ENCODE assay signal across 8 mouse cellular contexts in the genomic region with DNA sequence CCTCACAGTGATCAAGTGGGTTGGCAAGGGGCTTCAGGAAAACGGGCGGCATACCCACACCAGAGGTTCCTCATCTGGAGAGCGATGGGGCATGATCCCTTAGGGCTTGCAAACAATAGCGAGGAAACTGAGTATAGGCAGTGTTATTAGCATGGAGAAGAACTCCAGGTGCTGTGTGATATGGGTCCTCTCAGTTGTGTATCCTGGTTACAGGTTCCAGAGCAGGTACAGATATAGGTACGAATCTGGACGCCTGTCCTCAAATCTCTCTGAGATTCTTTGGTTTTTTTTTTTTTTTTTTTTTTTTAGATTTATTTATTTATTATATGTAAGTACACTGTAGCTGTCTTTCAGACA. TPM values are rescaled to one million over a fixed set of nuclear protein-coding genes. Genes with fewer than 3 reads are reported as not detected.
A peak's percentile ranks its signal among the peaks of the same experiment; 100 is the strongest.
DNase-seq lines count a peak whose midpoint lies in the region; ATAC-seq and TF ChIP-seq lines count a peak whose summit lies in the region.

No protein-coding gene starts in this region.

- H3K27me3 ChIP-seq in erythroblast, embryonic 14.5 days (ENCODE audit: control insufficient read depth), result no peaks in the 10 kb centered on the region
- no peaks in the 10 kb centered on the region for H3K27me3 ChIP-seq in testis, adult 2 months (ENCODE audit: control insufficient read depth, insufficient read depth, low read length)
- H3K27me3 ChIP-seq in liver, embryonic 11.5 days (replicated peaks; ENCODE audit: control insufficient read depth, insufficient read depth, low read length), result no peaks in the 10 kb centered on the region
- H3K27me3 ChIP-seq in stomach, embryonic 16.5 days (ENCODE audit: control insufficient read depth, insufficient read depth, low read length), result no peaks in the 10 kb centered on the region

- no peak for ATAC-seq in erythroblast, adult 5-6 weeks (replicated peaks; ENCODE audit: low FRiP score, poor library complexity, severe bottlenecking)
- ATAC-seq in liver, embryonic 11.5 days (replicated peaks; ENCODE audit: low FRiP score), result peak; percentile 47
- peak; percentile 58; the same call in 1 of the 2 replicates for ATAC-seq in stomach, embryonic 16.5 days (ENCODE audit: insufficient read depth, low FRiP score)

- H3K4me1 ChIP-seq in erythroblast, embryonic 14.5 days (ENCODE audit: control insufficient read depth), result peaks cover 28% of the 10 kb centered on the region
- H3K4me1 ChIP-seq in testis, adult 2 months (ENCODE audit: control insufficient read depth, insufficient read depth, low read length), result no peaks in the 10 kb centered on the region
- no peaks in the 10 kb centered on the region for H3K4me1 ChIP-seq in liver, embryonic 11.5 days (replicated peaks; ENCODE audit: control insufficient read depth, insufficient read depth, low read length)
- peaks cover 7% of the 10 kb centered on the region for H3K4me1 ChIP-seq in stomach, embryonic 16.5 days (ENCODE audit: control insufficient read depth, insufficient read depth, low read length)

- H3K4me2 ChIP-seq in liver, embryonic 11.5 days, result peak overlapping the region; percentile 88
- peak overlapping the region; percentile 59 for H3K4me2 ChIP-seq in stomach, embryonic 16.5 days (ENCODE audit: low read depth, low read length)

- H3K9ac ChIP-seq in liver, embryonic 11.5 days (ENCODE audit: low read depth, low read length), result peak overlapping the region; percentile 81
- peak overlapping the region; percentile 81 for H3K9ac ChIP-seq in stomach, embryonic 16.5 days (ENCODE audit: low read length)

- DNase-seq in testis, postnatal 10 days (ENCODE audit: low spot score), result no peak
- no peak for DNase-seq in liver, embryonic 11.5 days (ENCODE audit: low spot score)
- no peak for DNase-seq in urinary bladder, postnatal 10 days (ENCODE audit: low spot score)
- DNase-seq in adipocyte (ENCODE audit: low spot score), result no peak

- TF ChIP-seq CTCF in testis, adult 2 months (IDR thresholded peaks at IDR 0.05; ENCODE audit: control insufficient read depth, insufficient read depth, insufficient replicate concordance, low read depth, low read length), result no peak

- peak overlapping the region; percentile 60 for H3K4me3 ChIP-seq in erythroblast, embryonic 14.5 days (replicated peaks)
- peak overlapping the region; percentile 89 for H3K4me3 ChIP-seq in testis, adult 2 months (ENCODE audit: control insufficient read depth, low read depth, low read length)
- H3K4me3 ChIP-seq in liver, embryonic 11.5 days (ENCODE audit: low read depth, low read length), result peak overlapping the region; percentile 60
- peak overlapping the region; percentile 55 for H3K4me3 ChIP-seq in stomach, embryonic 16.5 days (replicated peaks; ENCODE audit: low read length)

- no peak for TF ChIP-seq POLR2A in testis, adult 2 months (IDR thresholded peaks at IDR 0.05; ENCODE audit: control insufficient read depth, low read depth, low read length)

- peak overlapping the region; percentile 93 for H3K27ac ChIP-seq in testis, adult 2 months (ENCODE audit: control insufficient read depth, insufficient read depth, low read depth, low read length)
- H3K27ac ChIP-seq in liver, embryonic 11.5 days (ENCODE audit: low read depth, low read length), result no peak overlapping the region; the same call in 1 of the 2 replicates
- peak overlapping the region; percentile 53; the same call in 1 of the 2 replicates for H3K27ac ChIP-seq in stomach, embryonic 16.5 days (ENCODE audit: low read length)

- 36% methylated on average over 6 of the region's 6 CpGs for WGBS in liver, embryonic 11.5 days
- WGBS in stomach, embryonic 16.5 days, result 35% methylated on average over 6 of the region's 6 CpGs

- peaks cover 2% of the 10 kb centered on the region for H3K36me3 ChIP-seq in erythroblast, embryonic 14.5 days (ENCODE audit: control insufficient read depth)
- H3K36me3 ChIP-seq in testis, adult 2 months (ENCODE audit: control insufficient read depth, insufficient read depth, low read length), result peaks cover 4% of the 10 kb centered on the region
- H3K36me3 ChIP-seq in liver, embryonic 11.5 days (ENCODE audit: control insufficient read depth, insufficient read depth, low read length), result peaks cover 8% of the 10 kb centered on the region; the same call in 1 of the 2 replicates
- H3K36me3 ChIP-seq in stomach, embryonic 16.5 days (ENCODE audit: control insufficient read depth, insufficient read depth, low read length), result no peaks in the 10 kb centered on the region

- no peaks in the 10 kb centered on the region for H3K9me3 ChIP-seq in erythroblast, embryonic 14.5 days (ENCODE audit: control insufficient read depth, low read length)
- H3K9me3 ChIP-seq in liver, embryonic 11.5 days (ENCODE audit: control insufficient read depth, low read length), result no peaks in the 10 kb centered on the region
- no peaks in the 10 kb centered on the region for H3K9me3 ChIP-seq in stomach, embryonic 16.5 days (replicated peaks; ENCODE audit: control insufficient read depth, low read length)

RNA-seq across cellular contexts. Expression of gene 1700030K09Rik, which starts 0.3 kb away (rescaled TPM):
- 0.05 and 0.08 TPM in 2 replicates for polyA plus RNA-seq in erythroblast, embryonic 14.5 days (2012)
- 0.38 and 0.63 TPM in 2 replicates for total RNA-seq in erythroblast, adult 5-6 weeks (2015; ENCODE audit: low replicate concordance)
- 0.60 and 2.4 TPM in 2 replicates for total RNA-seq in erythroblast, adult 5-6 weeks (2017; ENCODE audit: low replicate concordance)
- 44.3 and 46.6 TPM in 2 replicates for polyA plus RNA-seq in testis, adult 2 months (2012; rRNA removed)
- polyA plus RNA-seq in liver, embryonic 11.5 days (2014; fragmentation: Nextera tagmentation; extraction: Ambion mirVana), result 11.6 and 14.0 TPM in 2 replicates
- polyA plus RNA-seq in stomach, embryonic 16.5 days (2015; fragmentation: Nextera tagmentation; extraction: Ambion mirVana), result 13.5 and 13.7 TPM in 2 replicates

RNA-seq across cellular contexts. Expression of gene Calr3, which starts 0.3 kb away (rescaled TPM):
- not detected in 2 replicates for polyA plus RNA-seq in erythroblast, embryonic 14.5 days (2012)
- total RNA-seq in erythroblast, adult 5-6 weeks (2015; ENCODE audit: low replicate concordance), result not detected in 2 replicates
- 0.77 TPM in 1 of 2 replicates, not detected in the other for total RNA-seq in erythroblast, adult 5-6 weeks (2017; ENCODE audit: low replicate concordance)
- 41.8 and 53.8 TPM in 2 replicates for polyA plus RNA-seq in testis, adult 2 months (2012; rRNA removed)
- 2.2 TPM in 2 replicates for polyA plus RNA-seq in liver, embryonic 11.5 days (2014; fragmentation: Nextera tagmentation; extraction: Ambion mirVana)
- polyA plus RNA-seq in stomach, embryonic 16.5 days (2015; fragmentation: Nextera tagmentation; extraction: Ambion mirVana), result 3.7 and 4.7 TPM in 2 replicates

RNA-seq across cellular contexts. Expression of gene Eps15l1, which starts 22.7 kb away (rescaled TPM):
- polyA plus RNA-seq in erythroblast, embryonic 14.5 days (2012), result 3.2 and 4.0 TPM in 2 replicates
- total RNA-seq in erythroblast, adult 5-6 weeks (2015; ENCODE audit: low replicate concordance), result 59.4 and 72.1 TPM in 2 replicates
- total RNA-seq in erythroblast, adult 5-6 weeks (2017; ENCODE audit: low replicate concordance), result 51.5 and 52.3 TPM in 2 replicates
- 11.9 and 12.0 TPM in 2 replicates for polyA plus RNA-seq in testis, adult 2 months (2012; rRNA removed)
- polyA plus RNA-seq in liver, embryonic 11.5 days (2014; fragmentation: Nextera tagmentation; extraction: Ambion mirVana), result 45.8 and 47.4 TPM in 2 replicates
- polyA plus RNA-seq in stomach, embryonic 16.5 days (2015; fragmentation: Nextera tagmentation; extraction: Ambion mirVana), result 52.6 and 54.2 TPM in 2 replicates

RNA-seq across cellular contexts. Expression of gene Cherp, which starts 31.1 kb away (rescaled TPM):
- 13.3 and 16.8 TPM in 2 replicates for polyA plus RNA-seq in erythroblast, embryonic 14.5 days (2012)
- 25.7 and 29.0 TPM in 2 replicates for total RNA-seq in erythroblast, adult 5-6 weeks (2015; ENCODE audit: low replicate concordance)
- total RNA-seq in erythroblast, adult 5-6 weeks (2017; ENCODE audit: low replicate concordance), result 6.0 and 7.7 TPM in 2 replicates
- 54.1 and 57.7 TPM in 2 replicates for polyA plus RNA-seq in testis, adult 2 months (2012; rRNA removed)
- polyA plus RNA-seq in liver, embryonic 11.5 days (2014; fragmentation: Nextera tagmentation; extraction: Ambion mirVana), result 90.1 and 92.8 TPM in 2 replicates
- 45.6 and 49.4 TPM in 2 replicates for polyA plus RNA-seq in stomach, embryonic 16.5 days (2015; fragmentation: Nextera tagmentation; extraction: Ambion mirVana)

RNA-seq across cellular contexts. Expression of gene Slc35e1, which starts 48.4 kb away (rescaled TPM):
- 0.29 and 0.33 TPM in 2 replicates for polyA plus RNA-seq in erythroblast, embryonic 14.5 days (2012)
- total RNA-seq in erythroblast, adult 5-6 weeks (2015; ENCODE audit: low replicate concordance), result 11.3 and 11.9 TPM in 2 replicates
- 18.8 and 21.6 TPM in 2 replicates for total RNA-seq in erythroblast, adult 5-6 weeks (2017; ENCODE audit: low replicate concordance)
- polyA plus RNA-seq in testis, adult 2 months (2012; rRNA removed), result 9.1 and 10.4 TPM in 2 replicates
- polyA plus RNA-seq in liver, embryonic 11.5 days (2014; fragmentation: Nextera tagmentation; extraction: Ambion mirVana), result 16.8 and 18.1 TPM in 2 replicates
- polyA plus RNA-seq in stomach, embryonic 16.5 days (2015; fragmentation: Nextera tagmentation; extraction: Ambion mirVana), result 6.6 and 6.8 TPM in 2 replicates

Comparison
In these comparisons a context has a peak if more than half of its experiments do, and no peak if none do; other contexts are left out.
1. RNA of gene 1700030K09Rik, which starts 0.3 kb away (polyA plus RNA-seq): 44.3 to 46.6 TPM in testis, adult 2 months, 11.6 to 14.0 TPM in liver, embryonic 11.5 days and 13.5 to 13.7 TPM in stomach, embryonic 16.5 days; 0.05 to 0.08 TPM in erythroblast, embryonic 14.5 days; every median in the first group is over 10 times any median in the second.
2. Peak in every context shown above with its lines, with median percentiles within 50 percentile points of each other: H3K4me3 ChIP-seq.